Mouse (Mus musculus) adrenal gland, postnatal 4 days (tissue): ENCODE data around the gene Rpusd1. TPM values are rescaled to one million over a fixed set of nuclear protein-coding genes. Genes with fewer than 3 reads are reported as not detected.

ENCODE experiments used
- DNase-seq, 2 experiments: peaks; one replicate each; pipeline ENCODE4 v3.0.0; 2021 to 2022; ENCODE audit warnings: low spot score in 2 of 2, mixed read lengths in 2 of 2
- long read RNA-seq, 2 experiments: library from polyadenylated mRNA; stranded (forward); transcript quantifications; one replicate each; pipeline ENCODE4 v2.0.0; 2021
- total RNA-seq, 2 experiments: library from RNA; stranded (reverse); gene quantifications; 2 replicates each; pipeline ENCODE4 v1.2.3; 2021

The Rpusd1 gene
- total RNA-seq: 10 to 100 TPM; 16.6 to 18.2 TPM
- long read RNA-seq, experiment 1, transcript Rpusd1-201 (6 exons, 1,745 nt): major isoform, 10 of 22 reads
- long read RNA-seq, experiment 1, partial matches to known transcripts: 2 of 22 reads
- long read RNA-seq, experiment 1, other reads (novel, unspliced or antisense): 4 of 22 reads
- long read RNA-seq, experiment 2, transcript Rpusd1-201 (6 exons, 1,745 nt): major isoform, 14 of 30 reads
- long read RNA-seq, experiment 2, partial matches to known transcripts: 3 of 30 reads
- long read RNA-seq, experiment 2, other reads (novel, unspliced or antisense): 10 of 30 reads

GRCm38 (mm10) chr17:25727265-25728008, at the start of gene Rpusd1, which contains the start of gene Chtf18:
Rpusd1 (plus strand) TSS chr17:25727670.
Chtf18 (minus strand) TSS chr17:25727419.
- DNase-seq: peak; percentile 93 to 96

- DNase-seq: no peak
These were observed 49.5 kb upstream of the Rpusd1 start for GRCm38 (mm10) chr17:25677969-25678368.

DNA sequence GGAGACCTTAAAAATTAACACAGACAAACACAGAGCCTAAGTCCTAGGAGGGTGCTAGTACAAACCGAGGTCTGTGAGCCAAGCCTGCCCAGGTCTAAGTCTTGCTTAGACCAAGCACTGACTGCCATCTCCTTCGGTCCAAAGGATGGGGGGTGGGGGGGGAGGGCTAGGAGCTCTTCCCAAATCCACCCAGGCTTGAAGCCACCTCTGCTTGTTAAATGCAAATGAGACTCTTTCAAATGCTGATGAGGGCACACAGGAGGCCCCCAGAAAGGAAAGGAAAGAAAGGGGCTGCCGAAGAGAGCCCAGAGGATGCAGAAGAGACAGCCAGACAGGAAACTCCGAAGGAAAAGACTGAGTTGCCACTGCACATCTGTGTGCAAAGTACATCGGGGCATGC, 47.7 kb upstream of the Rpusd1 start:
- DNase-seq: no peak

GRCm38 (mm10) chr17:25681636-25682035, 45.8 kb upstream of the Rpusd1 start:
- DNase-seq: no peak

DNA sequence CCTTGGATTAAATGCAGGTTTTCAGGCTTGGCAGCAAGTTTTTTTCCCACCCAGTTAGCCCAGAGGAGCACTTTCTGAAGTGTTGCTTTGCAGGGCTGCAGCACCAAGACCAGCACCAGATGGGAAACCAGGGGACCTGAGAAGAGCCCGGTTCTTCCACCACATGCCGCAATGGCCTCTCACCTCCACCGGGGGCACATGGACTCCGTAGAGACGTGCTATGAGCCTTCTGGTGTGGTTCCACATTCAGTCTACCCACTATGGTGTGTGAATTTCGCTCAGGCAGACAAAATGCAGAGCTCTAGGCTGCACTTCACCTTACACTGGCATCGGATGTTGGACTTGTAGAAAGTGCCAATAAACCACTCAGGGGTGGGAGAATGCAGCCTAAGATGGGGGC, 41.1 kb upstream of the Rpusd1 start:
- DNase-seq: no peak

GRCm38 (mm10) chr17:25688922-25689321, 38.5 kb upstream of the Rpusd1 start:
- DNase-seq: no peak

DNA sequence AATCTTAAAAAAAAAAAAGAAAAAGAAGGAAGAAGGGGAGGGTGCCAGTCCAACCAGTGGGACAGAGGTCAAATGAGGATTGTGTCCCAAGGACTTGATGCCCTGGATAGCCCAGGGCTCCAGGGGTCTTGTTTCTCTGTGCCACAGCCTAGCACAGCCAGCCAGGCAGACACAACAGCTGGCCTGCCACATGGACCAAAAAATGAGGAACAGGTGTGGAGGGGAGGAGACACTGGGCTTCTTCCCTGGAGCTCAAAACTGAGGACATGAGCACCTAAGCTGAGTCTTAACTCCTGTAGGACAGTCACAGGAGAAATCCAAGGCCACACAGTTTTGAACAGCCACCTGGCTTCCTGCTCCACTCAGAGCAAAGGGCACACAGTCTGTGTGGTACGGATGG, 31.2 kb upstream of the Rpusd1 start:
- no peak for DNase-seq

DNA sequence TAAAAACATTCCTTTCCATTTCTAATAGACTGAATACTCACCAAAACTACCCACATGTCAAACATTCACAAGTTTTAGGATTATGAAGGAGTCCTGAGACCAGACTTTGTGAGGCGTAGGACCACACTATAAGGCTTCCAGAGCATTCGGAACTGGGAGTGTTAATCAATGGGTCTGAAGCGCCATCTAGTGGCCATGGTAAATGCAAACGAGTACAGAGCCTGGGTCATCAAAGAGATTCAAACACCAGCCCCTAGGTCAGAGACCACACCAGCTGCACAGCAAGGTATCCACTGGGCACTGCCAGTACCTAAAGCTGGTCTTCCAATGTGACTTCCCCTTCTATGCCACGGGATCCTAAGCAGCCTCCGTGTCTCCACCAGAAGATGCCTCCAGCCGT, 29.0 kb upstream of the Rpusd1 start:
- DNase-seq: peak; percentile 40 to 60

GRCm38 (mm10) chr17:25700863-25701496, 26.5 kb upstream of the Rpusd1 start:
- DNase-seq: no peak

DNA sequence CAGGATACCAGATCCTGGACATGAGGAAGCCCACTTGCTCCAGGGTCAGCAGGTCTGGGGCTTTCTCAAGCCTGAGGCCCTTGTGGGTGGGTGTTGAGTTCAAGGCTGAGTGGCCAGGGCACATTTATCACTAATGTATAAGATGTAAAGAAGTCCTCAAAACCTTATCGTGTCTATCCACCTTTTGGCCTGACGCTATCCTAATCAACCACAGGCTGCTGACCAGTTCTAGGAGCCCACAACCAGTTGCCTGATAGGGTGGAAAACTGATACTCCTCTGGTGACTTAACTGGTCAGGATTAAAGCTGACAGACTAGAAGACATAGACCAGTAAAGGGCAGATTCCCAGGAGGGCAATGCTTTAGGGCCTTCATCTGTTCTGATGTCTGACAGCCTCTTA, 17.5 kb upstream of the Rpusd1 start:
- DNase-seq: no peak

GRCm38 (mm10) chr17:25711136-25711535, 16.3 kb upstream of the Rpusd1 start:
- DNase-seq: no peak

- no peak for DNase-seq
These were observed 11.8 kb upstream of the Rpusd1 start for GRCm38 (mm10) chr17:25715627-25716026.

DNA sequence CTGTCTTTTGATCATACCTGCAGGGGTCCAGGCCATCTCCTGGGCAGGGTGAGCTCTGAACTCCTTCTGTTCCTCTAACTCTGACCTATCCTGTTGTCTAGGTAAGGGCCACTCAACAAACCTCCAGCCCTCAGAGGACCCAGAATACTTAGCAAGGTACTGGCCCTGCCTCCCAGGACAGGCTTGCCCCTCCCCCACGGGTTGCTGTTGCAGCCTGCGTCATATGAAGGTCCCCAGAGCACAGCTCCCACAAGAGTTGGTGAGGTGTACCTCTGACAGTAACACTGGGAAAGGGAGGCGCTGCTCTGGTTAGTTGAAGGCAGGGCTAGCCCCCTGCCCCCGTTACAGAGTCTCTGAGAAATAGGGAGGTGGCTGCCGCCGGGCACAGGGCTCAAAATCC, 11.3 kb upstream of the Rpusd1 start:
- DNase-seq: no peak

- no peak for DNase-seq
These were observed 10.5 kb upstream of the Rpusd1 start, which contains the start of gene Gng13 for GRCm38 (mm10) chr17:25716711-25717637. Gng13 (plus strand) TSS chr17:25717171.

- DNase-seq: no peak
These were observed 9.8 kb upstream of the Rpusd1 start for GRCm38 (mm10) chr17:25717691-25718090.

- DNase-seq: no peak
These were observed 6.0 kb upstream of the Rpusd1 start for GRCm38 (mm10) chr17:25721476-25721875.

GRCm38 (mm10) chr17:25723470-25723869, 4.0 kb upstream of the Rpusd1 start:
- DNase-seq: no peak

DNA sequence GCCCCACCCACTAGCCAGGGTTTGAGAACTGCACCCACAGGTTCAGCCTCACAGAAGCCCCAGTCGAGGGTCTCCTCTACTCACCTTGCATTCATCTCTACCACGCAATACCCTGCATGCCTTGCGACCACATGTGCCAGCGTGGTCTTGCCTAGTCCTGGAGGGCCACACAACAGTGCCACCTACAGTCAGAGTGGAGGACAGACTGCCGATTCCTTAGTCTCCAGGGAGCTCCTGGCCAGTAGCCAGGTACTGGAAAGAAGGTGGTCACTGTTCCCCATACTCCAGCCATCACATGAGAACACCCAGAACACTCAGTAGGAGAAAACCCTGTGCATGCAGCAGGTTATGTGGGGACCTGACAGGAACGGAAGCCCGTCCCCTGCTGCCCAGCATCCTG, 3.6 kb upstream of the Rpusd1 start:
- no peak for DNase-seq

DNA sequence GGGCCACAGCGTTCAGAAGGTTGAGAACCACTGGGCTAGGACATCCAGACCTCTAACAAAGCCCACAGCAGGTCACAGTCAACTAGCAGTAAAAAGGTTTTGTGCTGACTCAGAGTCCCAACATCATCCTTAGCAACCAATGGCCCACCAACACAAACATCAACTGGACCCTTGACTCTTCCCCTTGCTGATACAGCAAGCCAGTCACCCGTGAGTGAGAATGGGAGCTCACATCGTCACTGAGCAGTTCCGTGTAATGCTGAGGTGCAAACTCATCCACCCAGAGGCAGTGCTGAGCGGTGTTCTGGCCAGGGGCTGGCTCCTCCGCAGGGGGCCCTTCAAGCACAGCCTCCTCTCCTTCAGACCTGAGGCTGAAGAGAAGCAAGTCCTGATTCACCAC, 2.2 kb upstream of the Rpusd1 start:
- DNase-seq: no peak

DNA sequence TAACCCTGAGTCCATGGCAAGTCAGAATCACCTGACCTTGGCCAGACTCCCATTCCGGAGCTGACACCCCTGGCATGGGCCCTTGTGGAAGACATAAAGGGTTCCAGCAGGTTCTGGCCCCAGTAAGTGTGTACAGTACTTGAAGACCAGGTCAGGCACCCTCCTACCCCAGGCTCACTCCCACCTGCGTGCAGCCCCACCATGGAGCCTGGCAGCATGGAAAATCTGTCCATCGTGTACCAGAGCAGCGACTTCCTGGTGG, 470 bp downstream of the Rpusd1 start:
- no peak for DNase-seq

GRCm38 (mm10) chr17:25732082-25732481, 4.6 kb downstream of the Rpusd1 start:
- peak; percentile 71 to 76 for DNase-seq
